Comparison of ENCODE assay signal across 7 mouse cellular contexts in genomic region chr8:121124547-121125239, GRCm38 (mm10). TPM values are rescaled to one million over a fixed set of nuclear protein-coding genes. Genes with fewer than 3 reads are reported as not detected.
DNase-seq lines count a peak whose midpoint lies in the region; ATAC-seq and TF ChIP-seq lines count a peak whose summit lies in the region.

No protein-coding gene starts in this region.

- 0 out of 2 replicates have a peak overlapping the region, but pooled peaks have one; percentile 52 for H3K4me2 ChIP-seq in lung, postnatal 0 days (replicated peaks; ENCODE audit: low read depth, low read length)
- peak overlapping the region; percentile 40; the same call in 1 of the 2 replicates for H3K4me2 ChIP-seq in hindbrain, embryonic 13.5 days
- peak overlapping the region; percentile 47 for H3K4me2 ChIP-seq in neural tube, embryonic 15.5 days

- 10% methylated on average over 17 of the region's 17 CpGs for WGBS in lung, postnatal 0 days
- WGBS in embryonic facial prominence, embryonic 10.5 days, result 3% methylated on average over 17 of the region's 17 CpGs
- WGBS in hindbrain, embryonic 13.5 days, result 2% methylated on average over 17 of the region's 17 CpGs
- 3% methylated on average over 17 of the region's 17 CpGs for WGBS in neural tube, embryonic 15.5 days

- no peaks in the 10 kb centered on the region for H3K36me3 ChIP-seq in lung, postnatal 0 days (ENCODE audit: insufficient read depth, low read length)
- H3K36me3 ChIP-seq in embryonic facial prominence, embryonic 10.5 days (replicated peaks), result peaks cover 21% of the 10 kb centered on the region
- no peaks in the 10 kb centered on the region for H3K36me3 ChIP-seq in hindbrain, embryonic 13.5 days
- H3K36me3 ChIP-seq in neural tube, embryonic 15.5 days, result no peaks in the 10 kb centered on the region

- H3K4me1 ChIP-seq in lung, postnatal 0 days (ENCODE audit: insufficient read depth, low read depth, low read length), result peaks cover 3% of the 10 kb centered on the region; the same call in 1 of the 2 replicates
- peaks cover 77% of the 10 kb centered on the region for H3K4me1 ChIP-seq in embryonic facial prominence, embryonic 10.5 days
- H3K4me1 ChIP-seq in hindbrain, embryonic 13.5 days (replicated peaks), result peaks cover 30% of the 10 kb centered on the region
- peaks cover 23% of the 10 kb centered on the region for H3K4me1 ChIP-seq in neural tube, embryonic 15.5 days

- DNase-seq in lung, postnatal 0 days (ENCODE audit: low spot score), result no peak
- no peak for DNase-seq in lung, postnatal 14 days
- DNase-seq in embryonic facial prominence, embryonic 10.5 days (ENCODE audit: low spot score), result no peak
- DNase-seq in adrenal gland, adult 8-10 months, result no peak
- no peak for DNase-seq in left cerebral cortex, adult 18-20 months (ENCODE audit: low spot score in 2 of 2)

- no peak overlapping the region for H3K9ac ChIP-seq in lung, postnatal 0 days (replicated peaks; ENCODE audit: low read depth)
- H3K9ac ChIP-seq in hindbrain, embryonic 13.5 days, result no peak overlapping the region
- no peak overlapping the region for H3K9ac ChIP-seq in neural tube, embryonic 15.5 days (replicated peaks)

- no peak overlapping the region for H3K4me3 ChIP-seq in lung, postnatal 0 days (ENCODE audit: low read depth, low read length)
- H3K4me3 ChIP-seq in embryonic facial prominence, embryonic 10.5 days, result peak overlapping the region; percentile 52
- no peak overlapping the region for H3K4me3 ChIP-seq in hindbrain, embryonic 13.5 days
- H3K4me3 ChIP-seq in neural tube, embryonic 15.5 days (replicated peaks), result no peak overlapping the region

- peaks cover 70% of the 10 kb centered on the region for H3K27me3 ChIP-seq in lung, postnatal 0 days (replicated peaks; ENCODE audit: insufficient read depth, low read length)
- peaks cover 100% of the 10 kb centered on the region for H3K27me3 ChIP-seq in embryonic facial prominence, embryonic 10.5 days (replicated peaks; ENCODE audit: low read depth, poor library complexity, severe bottlenecking)
- peaks cover 100% of the 10 kb centered on the region for H3K27me3 ChIP-seq in hindbrain, embryonic 13.5 days
- H3K27me3 ChIP-seq in neural tube, embryonic 15.5 days (replicated peaks), result peaks cover 97% of the 10 kb centered on the region

- no peak for TF ChIP-seq EP300 in lung, postnatal 0 days (IDR thresholded peaks at IDR 0.05)

- H3K9me3 ChIP-seq in lung, postnatal 0 days (ENCODE audit: low read length), result no peaks in the 10 kb centered on the region
- peaks cover 4% of the 10 kb centered on the region; the same call in 1 of the 2 replicates for H3K9me3 ChIP-seq in embryonic facial prominence, embryonic 10.5 days
- peaks cover 3% of the 10 kb centered on the region; the same call in 1 of the 2 replicates for H3K9me3 ChIP-seq in hindbrain, embryonic 13.5 days
- no peaks in the 10 kb centered on the region for H3K9me3 ChIP-seq in neural tube, embryonic 15.5 days (replicated peaks)

- peak; percentile 2; the same call in 1 of the 2 replicates for ATAC-seq in lung, postnatal 0 days
- ATAC-seq in hindbrain, embryonic 13.5 days (ENCODE audit: low FRiP score), result peak; percentile 34; the same call in 1 of the 2 replicates
- ATAC-seq in neural tube, embryonic 15.5 days (ENCODE audit: low FRiP score), result 0 out of 2 replicates have a peak, but pooled peaks have one; percentile 24

- no peak overlapping the region for H3K27ac ChIP-seq in lung, postnatal 0 days (ENCODE audit: low read length)
- peak overlapping the region; percentile 64 for H3K27ac ChIP-seq in embryonic facial prominence, embryonic 10.5 days (replicated peaks)
- H3K27ac ChIP-seq in hindbrain, embryonic 13.5 days, result no peak overlapping the region
- H3K27ac ChIP-seq in neural tube, embryonic 15.5 days (replicated peaks), result no peak overlapping the region

- no peak for TF ChIP-seq CTCF in lung, postnatal 0 days (IDR thresholded peaks at IDR 0.05)

RNA-seq across cellular contexts. Expression of gene Foxl1, which starts 3.0 kb away (rescaled TPM):
- polyA plus RNA-seq in lung, postnatal 0 days (2015; fragmentation: Nextera tagmentation; extraction: Ambion mirVana), result 0.88 and 1.3 TPM in 2 replicates
- polyA plus RNA-seq in embryonic facial prominence, embryonic 10.5 days (2016; fragmentation: Nextera tagmentation; extraction: Ambion mirVana), result 2.8 and 4.6 TPM in 2 replicates
- 0.16 and 0.27 TPM in 2 replicates for polyA plus RNA-seq in hindbrain, embryonic 13.5 days (2015; fragmentation: Nextera tagmentation; extraction: Ambion mirVana)
- 0.15 and 0.51 TPM in 2 replicates for polyA plus RNA-seq in neural tube, embryonic 15.5 days (2015; fragmentation: Nextera tagmentation; extraction: Ambion mirVana)
- total RNA-seq in adrenal gland, adult 8-10 months (2022), result under 1 TPM; 0.24 to 0.78 (median 0.54) TPM
- total RNA-seq in left cerebral cortex, adult 18-20 months (2021), result under 1 TPM in 1 of 2 experiments, not detected in 1; 0.16 TPM

RNA-seq across cellular contexts. Expression of gene Foxc2, which starts 8.7 kb away (rescaled TPM):
- 0.47 and 0.58 TPM in 2 replicates for polyA plus RNA-seq in lung, postnatal 0 days (2015; fragmentation: Nextera tagmentation; extraction: Ambion mirVana)
- polyA plus RNA-seq in embryonic facial prominence, embryonic 10.5 days (2016; fragmentation: Nextera tagmentation; extraction: Ambion mirVana), result 11.7 and 15.2 TPM in 2 replicates
- polyA plus RNA-seq in hindbrain, embryonic 13.5 days (2015; fragmentation: Nextera tagmentation; extraction: Ambion mirVana), result 2.8 and 4.1 TPM in 2 replicates
- polyA plus RNA-seq in neural tube, embryonic 15.5 days (2015; fragmentation: Nextera tagmentation; extraction: Ambion mirVana), result 3.4 TPM in 2 replicates
- 1 to 10 TPM; 3.9 to 5.9 (median 5.1) TPM for total RNA-seq in adrenal gland, adult 8-10 months (2022)
- total RNA-seq in left cerebral cortex, adult 18-20 months (2021), result 1 to 10 TPM; 2.3 to 2.6 TPM

RNA-seq across cellular contexts. Expression of gene Mthfsd, which starts 16.5 kb away (rescaled TPM):
- polyA plus RNA-seq in lung, postnatal 0 days (2015; fragmentation: Nextera tagmentation; extraction: Ambion mirVana), result 36.1 and 37.7 TPM in 2 replicates
- polyA plus RNA-seq in embryonic facial prominence, embryonic 10.5 days (2016; fragmentation: Nextera tagmentation; extraction: Ambion mirVana), result 68.2 and 72.3 TPM in 2 replicates
- 53.8 and 54.1 TPM in 2 replicates for polyA plus RNA-seq in hindbrain, embryonic 13.5 days (2015; fragmentation: Nextera tagmentation; extraction: Ambion mirVana)
- polyA plus RNA-seq in neural tube, embryonic 15.5 days (2015; fragmentation: Nextera tagmentation; extraction: Ambion mirVana), result 50.6 and 52.5 TPM in 2 replicates
- 10 to 100 TPM; 35.0 to 59.1 (median 47.1) TPM for total RNA-seq in adrenal gland, adult 8-10 months (2022)
- 10 to 100 TPM; 37.1 to 43.3 TPM for total RNA-seq in left cerebral cortex, adult 18-20 months (2021)

RNA-seq across cellular contexts. Expression of gene Foxf1, which starts 40.5 kb away (rescaled TPM):
- 156 and 194 TPM in 2 replicates for polyA plus RNA-seq in lung, postnatal 0 days (2015; fragmentation: Nextera tagmentation; extraction: Ambion mirVana)
- polyA plus RNA-seq in embryonic facial prominence, embryonic 10.5 days (2016; fragmentation: Nextera tagmentation; extraction: Ambion mirVana), result 28.8 and 30.1 TPM in 2 replicates
- 0.96 and 1.3 TPM in 2 replicates for polyA plus RNA-seq in hindbrain, embryonic 13.5 days (2015; fragmentation: Nextera tagmentation; extraction: Ambion mirVana)
- polyA plus RNA-seq in neural tube, embryonic 15.5 days (2015; fragmentation: Nextera tagmentation; extraction: Ambion mirVana), result 1.6 and 15.7 TPM in 2 replicates
- under 1 TPM; 0.17 to 0.46 (median 0.29) TPM for total RNA-seq in adrenal gland, adult 8-10 months (2022)
- total RNA-seq in left cerebral cortex, adult 18-20 months (2021), result under 1 TPM; 0.67 to 0.98 TPM
